Mouse (Mus musculus): Measurements from ENCODE around the gene Gpr107.

The Gpr107 gene

DNA sequence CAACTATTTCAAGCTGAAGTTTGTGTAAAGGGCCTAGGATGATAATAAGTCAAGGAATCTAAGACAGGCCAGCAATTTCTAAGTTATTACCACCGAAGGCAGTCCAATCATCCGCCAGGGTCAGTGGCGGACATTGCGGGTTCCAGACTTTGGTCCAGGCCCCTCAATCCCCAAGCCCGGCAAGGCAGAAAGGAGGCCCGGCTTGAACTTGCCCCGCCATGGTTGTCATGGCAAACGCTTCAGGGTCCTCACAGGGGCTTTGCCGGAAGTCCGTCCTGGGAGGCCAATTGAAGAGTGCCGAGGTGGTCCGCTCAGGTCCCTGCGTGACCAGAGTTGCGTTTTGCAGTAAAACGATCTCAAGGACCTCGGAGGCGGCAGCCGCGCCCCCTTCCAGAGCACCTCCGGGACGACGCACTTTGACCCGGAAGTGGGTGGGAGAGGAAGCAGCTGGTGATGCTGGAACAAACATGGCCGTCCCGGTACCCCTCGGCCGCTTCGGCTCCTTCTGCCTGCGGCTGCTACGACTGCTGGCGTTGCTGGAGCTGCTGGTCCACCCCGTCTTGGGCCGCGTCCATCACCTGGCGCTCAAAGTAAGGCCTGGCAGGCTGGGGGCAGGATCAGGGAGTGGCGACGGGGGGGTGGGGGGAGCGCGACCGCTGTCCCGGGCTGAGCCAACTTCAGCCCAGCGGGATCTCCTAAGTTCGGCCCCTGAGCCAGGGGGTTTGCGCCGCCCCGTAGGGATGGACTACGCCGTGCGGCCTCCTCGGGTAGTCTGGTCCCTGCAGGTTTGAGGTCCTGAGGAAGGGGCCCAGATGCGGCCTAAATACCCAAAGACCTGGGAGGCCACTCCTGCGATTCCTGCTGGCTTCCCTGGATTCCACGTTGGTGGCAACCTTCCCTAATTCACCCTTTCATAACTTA lies at the start of gene Gpr107:
Gene Gpr107 (plus strand): TSS at position 425 of the 921 bp plus-strand sequence.
- peak; percentile 81 for DNase-seq

DNA sequence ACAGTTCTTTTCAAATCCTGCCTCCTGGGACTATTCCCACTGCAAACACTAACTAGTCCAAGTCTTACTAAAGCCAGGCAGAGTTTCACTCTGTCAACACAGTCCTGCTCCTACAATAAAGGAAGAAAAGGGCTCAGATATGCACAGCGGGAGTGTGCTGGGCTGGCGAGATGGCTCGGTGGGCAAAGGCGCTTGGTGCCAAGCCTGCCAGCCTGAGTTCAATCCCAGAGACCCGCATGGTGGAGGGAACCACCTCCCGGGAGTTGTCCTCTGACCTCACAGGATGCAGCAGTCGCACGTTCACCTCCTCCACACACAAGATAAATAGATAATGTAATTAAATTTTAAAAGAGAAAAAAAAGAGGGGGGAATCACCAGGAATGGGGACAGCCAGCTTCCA lies 48.8 kb upstream of the Gpr107 start:
- DNase-seq: no peak

DNA sequence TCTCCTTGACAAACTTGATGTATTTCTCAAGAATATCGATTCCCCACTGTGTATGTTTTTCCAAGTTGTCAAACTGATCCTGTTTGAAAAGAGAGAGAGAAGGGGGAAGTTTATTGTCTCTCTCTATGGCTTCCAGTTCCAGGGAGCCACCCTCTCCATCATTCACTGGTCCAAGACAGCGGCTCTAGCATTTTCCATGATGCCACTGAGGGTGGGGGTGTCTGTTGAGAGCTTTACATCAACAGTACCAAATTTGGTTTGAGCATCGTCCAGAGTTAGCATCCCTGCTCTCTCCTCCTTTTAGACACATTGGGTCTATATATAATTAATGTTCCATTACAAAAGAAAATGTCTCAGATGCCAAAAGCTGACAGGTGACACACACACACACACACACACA lies 46.8 kb upstream of the Gpr107 start:
- no peak for DNase-seq

DNA sequence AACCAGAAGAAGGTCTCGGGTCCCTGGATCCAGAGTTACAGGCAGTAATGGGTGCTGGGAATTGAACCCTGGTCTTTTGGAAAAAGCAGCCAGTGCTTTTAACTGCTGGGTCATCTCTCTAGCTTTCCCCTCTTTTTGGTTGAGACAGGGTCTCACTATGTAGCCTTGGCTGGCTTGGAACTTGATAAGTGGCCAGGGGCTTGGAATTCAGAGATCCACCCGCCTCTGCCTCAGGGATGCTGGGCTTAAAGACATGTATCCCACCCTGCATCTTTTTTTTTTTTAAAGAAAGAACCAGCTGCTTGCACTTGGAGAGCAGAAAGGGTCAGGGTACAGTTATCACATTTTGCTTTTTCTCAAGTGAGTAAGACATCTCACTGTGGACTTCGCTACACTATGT lies 46.1 kb upstream of the Gpr107 start:
- DNase-seq: no peak

DNA sequence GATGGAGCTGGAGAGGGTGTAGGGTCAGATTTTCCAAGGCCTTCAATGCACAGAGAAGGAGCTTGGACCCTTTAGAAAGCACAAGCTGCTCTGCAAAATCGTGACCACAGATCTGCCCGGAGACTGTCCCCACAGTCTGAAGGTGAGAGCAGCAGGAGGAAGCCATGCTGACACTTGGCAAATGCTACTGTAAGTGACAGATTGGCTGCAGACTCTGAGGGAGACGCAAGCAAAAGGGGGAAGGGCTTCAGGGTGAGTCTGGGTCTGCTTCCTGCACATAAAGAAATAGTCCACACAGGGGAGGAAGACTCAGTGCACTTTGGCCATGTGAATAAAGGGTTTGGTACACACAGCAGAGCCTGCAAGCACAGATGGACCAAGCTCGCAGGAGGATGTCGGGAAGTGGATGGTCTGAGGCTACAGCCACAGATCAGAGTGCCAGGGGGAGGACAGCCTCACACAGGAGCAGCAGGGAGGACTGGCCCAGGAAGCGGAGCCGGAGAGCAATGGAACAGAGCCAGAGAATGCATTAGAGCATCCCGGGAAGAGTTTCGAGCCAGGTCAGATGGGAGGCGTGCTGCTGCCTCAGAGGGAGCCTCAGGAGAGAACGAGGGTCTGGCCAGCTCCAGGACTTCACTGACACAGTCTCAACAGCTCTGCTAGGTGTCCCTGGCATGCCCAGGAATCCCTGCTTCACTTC lies 45.3 kb upstream of the Gpr107 start:
- DNase-seq: no peak

DNA sequence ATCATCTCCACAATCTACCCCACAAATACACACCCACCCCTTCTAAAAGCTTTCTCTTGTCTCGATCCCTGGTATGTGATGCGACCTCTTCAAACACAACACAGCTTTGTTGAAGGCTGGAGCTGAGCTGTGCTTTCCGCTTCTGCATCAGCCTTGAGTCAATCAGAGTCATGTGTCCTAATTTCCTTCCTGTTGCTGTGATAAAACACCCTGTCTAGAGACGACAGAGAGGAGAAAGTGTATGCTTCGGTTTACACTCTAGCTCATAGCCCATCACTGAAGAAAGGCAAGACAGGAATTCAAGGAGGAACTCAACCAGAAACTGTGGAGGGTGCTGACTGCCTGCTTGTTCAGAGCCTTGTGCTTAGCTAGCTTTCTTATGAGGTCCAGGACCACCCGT lies 43.9 kb upstream of the Gpr107 start:
- DNase-seq: no peak

DNA sequence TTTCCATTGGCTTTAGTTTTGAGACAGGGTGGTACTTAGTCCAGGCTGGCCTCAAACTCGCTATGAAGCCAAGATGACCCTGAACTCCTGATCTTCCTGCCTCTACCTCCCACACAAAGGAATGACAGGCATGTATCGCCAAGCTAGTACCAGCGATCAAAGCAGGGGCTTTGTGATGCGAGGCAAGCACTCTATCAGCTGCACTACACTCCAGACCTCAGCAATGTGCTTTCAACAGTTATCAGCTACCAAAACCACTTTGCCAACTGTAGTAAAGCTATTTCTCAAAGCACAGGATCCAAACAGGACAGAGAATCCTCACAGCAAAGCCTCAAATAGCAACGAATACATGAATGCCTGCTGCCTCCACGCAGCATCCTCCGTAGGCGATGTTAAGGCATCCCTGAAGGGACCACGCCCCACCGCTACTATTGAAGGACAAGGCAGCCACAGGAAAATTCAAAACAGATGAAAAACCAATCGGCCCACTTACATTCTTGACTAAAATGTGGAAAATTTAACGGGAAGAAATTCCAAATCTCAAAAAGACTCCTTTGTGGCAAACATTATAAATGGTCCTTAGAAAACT lies 42.1 kb upstream of the Gpr107 start:
- no peak for DNase-seq

DNA sequence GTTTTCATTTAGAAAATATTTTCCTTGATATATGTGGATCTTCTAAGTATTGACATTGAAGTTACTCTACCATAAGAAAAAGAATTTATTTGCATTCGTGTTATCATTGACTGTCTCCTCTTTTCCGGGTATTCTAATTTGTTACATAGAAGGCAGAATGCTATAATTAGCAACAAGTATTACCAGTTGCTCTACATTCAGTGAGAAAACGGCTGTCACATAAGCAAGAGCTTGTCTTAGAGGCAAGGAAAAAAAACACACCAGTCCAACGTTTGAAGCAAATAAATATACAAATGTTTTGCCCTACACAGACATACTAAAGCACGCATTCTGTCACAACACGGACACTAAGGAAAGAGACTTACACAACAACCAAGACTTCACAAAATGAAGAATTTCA lies 40.4 kb upstream of the Gpr107 start:
- DNase-seq: no peak

DNA sequence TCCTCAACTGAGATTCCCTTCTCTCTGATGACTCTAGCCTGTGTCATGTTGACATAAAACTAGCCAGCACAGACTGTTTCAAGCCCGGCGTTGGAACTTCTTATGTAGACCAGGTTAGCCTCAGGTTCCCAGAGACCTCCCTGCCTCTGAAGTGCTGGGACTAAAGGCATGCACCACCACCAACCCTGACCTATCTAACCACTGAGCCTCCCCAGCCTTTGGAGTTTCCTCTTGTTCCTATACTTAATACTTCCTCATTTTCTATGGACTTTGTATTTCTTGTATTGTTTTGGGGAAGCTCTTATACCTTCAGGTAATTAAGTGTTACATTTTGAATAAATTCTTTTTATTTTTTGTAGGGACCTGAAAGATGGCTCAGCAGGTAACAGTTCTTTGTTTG lies 37.9 kb upstream of the Gpr107 start:
- DNase-seq: no peak

DNA sequence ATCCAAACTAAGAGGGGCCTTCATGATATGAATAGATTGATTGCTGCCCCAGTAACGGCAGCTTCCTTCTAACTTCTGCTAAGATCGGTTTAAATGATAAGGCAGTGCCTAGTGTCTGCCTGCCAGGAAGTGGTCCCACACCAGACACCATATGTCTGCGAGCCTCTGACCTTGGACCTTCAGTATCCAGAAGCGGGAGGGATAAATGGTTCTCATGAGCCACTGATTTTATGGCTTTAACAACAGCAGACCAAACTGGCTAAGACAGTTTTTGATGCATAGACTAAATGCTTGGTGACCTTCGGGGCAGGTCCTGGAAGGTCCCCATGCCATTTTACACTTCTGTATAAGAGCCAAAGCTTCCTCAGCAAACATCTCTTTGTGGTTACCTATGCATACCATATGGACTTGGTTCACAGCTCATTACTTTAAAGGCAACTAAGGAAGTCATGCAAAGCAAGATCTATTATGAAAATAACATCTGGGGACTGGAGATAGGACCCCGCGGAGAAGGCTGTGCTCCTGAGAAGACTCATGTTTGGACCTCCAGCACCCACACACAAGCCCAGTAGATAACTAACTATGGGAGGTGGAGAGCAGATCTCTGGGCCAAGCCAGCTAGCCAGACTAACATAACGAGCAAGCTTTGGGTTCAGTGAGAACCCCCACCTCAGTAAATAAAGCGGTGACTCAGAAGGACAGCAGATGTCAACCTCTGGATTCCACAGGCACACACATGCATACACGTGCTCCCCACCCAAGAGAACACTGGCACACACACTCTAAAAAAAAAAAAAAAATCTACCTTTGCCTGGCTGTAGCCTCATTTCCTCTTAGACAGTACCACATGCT lies 36.8 kb upstream of the Gpr107 start:
- peak; percentile 54 for DNase-seq

DNA sequence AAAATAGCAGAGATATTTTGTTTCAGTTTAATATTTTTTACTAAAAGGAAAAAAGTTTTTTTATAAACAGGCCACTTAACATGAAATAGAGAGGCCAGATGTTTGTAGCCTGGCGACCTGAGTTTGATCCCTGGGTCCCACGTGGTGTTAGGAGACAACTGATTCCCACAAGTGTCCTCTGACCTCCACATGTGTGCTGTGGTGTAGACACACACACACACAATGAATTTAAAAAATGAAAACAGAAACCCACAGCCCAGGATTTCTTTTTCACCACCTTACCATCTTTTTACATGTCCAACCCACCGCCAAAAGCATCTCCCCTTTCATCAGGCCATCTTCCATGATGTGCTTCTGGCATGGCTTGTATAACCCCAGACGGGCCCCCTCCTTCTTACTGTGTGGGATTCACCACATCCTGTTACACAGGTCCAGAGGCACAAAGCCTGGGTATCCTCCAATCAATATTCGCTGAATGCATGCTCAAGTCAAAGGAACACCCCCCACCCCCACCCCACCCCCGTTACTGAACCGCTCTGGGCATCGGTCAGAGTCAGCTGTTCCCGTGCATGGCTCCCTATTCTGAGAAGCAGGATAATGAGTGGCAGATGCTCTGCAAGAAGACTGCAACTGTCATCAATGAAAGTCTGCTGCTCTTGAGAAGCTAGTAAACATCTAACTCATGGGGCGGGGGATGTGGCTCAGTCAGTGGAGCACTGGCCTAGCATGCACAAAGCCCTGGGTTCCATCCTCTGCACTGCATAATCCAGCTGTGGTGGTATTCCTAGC lies 36.0 kb upstream of the Gpr107 start:
- DNase-seq: peak; percentile 80

DNA sequence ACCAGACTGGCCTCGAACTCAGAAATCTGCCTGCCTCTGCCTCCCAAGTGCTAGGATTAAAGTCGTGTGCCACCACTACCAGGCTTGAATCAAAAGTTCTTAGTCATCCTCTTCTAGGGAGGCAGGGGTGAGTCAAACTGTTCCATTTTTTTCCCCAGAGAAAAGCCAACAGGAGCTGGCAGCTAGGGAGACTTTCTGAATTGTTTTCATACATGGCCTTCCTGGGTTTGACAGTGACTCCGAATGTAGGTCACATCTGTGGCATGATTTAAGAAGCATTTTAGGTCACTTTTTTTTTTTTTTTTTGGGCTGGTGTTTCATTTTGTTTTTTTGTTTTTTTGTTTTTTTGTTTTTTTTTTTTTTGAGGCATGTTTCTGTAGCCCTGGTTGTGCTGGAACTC lies 33.9 kb upstream of the Gpr107 start:
- DNase-seq: peak; percentile 38

DNA sequence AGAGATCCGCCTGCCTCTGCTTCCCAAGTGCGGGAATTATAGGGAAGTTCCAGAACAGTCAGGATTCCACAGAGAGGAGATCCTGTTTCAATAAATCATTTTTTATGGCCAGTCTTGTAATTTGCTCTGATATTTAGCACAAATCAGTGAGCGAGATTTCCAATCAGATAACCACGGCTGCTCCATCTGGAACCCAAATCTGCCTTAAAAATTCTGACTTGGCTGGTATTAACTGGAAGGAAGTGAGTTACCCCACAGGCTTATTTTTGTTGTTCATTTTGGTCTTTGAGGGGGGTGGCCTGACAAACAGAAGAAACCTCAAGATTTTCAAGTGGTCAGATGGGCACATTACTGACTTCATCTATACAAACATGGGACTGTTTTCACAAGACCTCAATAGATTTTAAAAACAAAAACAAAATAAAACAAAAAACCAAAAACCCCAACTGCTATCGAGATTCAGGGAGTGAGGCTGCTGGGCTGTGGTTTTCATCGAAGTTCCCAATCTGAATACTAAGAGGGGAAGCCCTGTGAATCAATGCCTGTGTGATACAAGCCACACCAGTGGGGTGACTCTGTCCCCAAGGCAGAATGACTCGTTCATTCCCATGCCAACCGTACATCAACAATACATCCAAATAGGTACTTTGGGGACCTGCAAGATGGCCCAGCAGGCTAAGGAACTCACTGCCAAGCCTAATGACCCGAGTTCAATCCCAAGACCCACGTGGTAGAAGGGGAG lies 33.3 kb upstream of the Gpr107 start:
- no peak for DNase-seq

DNA sequence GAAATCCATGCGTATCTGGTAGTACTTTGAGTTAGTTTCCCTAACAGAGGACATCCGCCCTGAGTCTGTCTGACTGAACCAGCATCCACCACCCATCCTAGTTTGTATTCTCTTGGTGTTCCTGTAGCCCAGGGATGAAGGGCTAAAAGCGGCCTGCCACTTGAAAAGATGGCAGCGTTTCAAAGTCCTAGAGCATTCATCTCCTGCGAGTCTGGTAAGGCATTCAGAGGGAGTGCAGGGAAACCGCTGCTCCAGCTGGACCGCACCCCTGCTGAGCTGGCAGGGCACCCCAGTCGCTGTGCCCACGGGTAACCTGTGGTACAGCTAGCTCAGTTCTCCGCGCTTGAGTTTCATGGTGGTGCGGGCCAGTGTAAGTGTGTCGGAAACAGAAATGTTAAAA lies 32.3 kb upstream of the Gpr107 start:
- no peak for DNase-seq

DNA sequence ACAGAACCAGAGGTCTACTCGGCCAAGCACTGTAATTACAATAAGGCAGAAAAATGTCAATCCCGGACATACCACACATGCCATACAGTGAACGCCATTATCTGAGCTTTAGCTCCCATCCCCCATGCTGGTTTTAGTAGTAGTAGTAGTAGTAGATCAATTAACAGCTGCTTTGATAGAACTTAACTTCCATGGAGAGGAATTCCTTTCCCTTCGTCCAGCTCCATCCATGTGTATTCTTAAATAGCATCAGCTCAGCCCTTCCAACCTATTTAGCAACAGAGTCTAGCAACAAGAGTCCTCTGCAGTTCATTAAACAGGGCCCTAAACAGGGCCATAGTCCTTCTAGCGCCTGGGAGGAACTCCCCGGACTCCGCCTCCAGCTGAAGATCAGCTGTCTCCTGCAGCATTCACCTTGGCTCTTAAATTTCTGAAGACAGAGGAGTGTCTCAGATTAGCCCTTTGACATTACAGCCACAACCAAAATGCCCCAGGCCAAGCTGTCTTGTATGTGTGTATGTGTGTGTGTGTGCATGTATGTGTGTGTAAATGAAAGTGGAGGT lies 30.9 kb upstream of the Gpr107 start:
- DNase-seq: no peak

DNA sequence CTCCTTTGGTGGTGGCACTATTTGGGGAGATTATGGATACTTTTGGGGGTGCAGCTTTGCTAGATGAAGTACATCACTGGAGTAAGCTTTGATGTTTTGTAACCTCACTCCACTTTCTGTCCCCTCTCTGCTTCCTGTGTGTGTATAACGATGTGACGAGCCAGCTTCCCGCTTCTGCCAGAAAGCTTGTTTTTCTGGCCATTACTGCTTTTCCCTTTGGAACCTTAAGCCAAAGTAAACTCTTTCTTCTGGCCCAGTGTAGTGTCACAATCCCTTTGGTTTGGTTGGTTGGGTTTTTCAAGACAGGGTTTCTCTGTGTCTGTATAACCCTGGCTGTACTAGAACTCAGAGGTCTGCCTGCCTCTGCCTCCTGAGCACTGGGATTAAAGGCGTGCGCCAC lies 29.3 kb upstream of the Gpr107 start:
- no peak for DNase-seq

DNA sequence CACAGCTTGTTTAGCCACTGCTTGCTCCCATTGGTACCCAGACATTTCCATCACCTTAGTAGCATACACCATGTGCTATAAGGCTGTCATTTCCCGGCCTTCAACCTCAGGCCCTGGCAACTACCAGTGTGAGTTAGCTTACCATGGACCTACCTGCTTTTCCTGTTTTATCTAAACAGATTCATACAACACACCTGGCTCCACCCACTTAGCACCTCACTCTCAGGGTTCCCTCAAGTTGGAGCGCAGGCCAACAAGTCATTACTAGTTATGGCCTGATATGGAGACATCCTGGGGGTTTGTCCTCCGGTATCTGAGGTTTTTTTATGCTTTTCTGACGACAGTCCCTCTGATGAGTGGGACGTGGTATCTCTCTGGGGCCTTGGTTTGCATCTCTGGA lies 28.6 kb upstream of the Gpr107 start:
- no peak for DNase-seq

DNA sequence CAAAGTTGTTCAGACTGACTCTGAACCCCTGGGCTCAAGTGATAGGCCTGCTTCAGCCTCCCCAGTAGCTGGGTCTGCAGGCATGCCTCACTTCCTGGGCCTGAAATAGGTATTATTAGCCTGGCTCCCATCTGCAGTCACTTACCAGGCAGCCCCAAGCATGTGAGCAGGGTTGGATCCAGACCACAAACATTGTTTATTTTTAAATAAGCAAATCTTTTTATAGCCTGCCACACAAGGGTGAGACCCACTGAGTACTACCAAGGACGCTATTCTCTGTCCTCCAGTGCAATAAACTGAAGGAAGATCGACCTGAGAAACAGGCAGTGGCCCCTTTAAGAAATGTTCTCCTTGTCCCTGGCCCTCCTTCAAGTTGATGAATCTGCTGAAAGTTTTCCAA lies 27.4 kb upstream of the Gpr107 start:
- no peak for DNase-seq

DNA sequence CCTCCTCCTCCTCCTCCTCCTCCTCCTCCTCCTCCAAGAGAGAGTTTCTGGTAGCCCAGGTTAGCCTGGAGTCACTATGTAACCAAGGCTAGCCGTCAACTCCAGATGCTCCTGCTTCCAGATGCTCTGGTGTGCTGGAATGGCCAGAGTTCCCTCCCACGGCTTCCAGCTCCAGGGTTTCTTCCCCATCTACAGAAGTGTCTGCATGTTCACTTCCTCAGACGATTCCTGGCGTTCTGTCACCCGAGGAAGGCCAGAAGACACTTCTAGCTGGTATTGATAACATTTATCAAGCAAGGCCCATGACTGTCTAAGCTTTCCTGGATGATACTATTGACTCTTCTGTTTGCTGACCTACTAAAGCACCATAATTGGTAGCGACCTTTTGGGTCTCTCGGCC lies 27.0 kb upstream of the Gpr107 start:
- DNase-seq: no peak

DNA sequence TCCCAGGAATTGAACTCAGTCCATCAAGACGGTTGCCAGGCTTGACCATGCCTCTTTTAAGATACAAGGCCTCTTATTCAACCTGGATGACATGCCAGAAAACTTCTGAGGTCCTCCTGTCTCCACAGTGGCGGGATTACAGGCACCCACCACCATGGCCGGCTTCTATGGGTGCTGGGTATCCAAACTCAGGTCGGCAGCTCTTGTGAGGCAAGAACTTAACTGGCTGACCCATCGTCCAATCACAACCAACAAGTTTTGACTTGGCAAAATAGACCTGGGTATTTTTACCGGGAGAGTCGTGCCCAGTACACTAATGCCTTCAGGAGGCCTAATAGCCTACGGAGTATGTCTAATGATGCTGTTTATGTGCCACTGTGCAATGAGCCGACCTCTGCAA lies 26.1 kb upstream of the Gpr107 start:
- DNase-seq: no peak

DNA sequence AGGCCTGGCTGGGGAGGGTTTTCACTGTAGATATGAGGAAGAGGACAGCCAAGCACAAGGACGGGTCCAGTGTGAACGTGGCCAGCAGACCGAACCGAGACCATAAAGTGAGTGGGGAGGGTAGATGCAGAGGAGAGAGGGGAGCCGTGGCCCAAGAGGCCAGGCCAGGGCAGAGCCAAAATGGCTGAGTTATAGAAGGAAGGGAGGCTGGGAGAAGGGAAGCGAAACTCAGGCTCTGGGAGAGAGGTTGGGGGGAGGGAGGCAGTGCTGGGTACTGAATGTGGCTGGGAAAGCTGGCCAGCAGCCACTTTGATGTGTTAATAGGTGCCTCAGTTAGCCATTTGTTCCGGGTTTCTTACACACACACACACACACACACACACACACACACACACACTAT lies 24.9 kb upstream of the Gpr107 start:
- DNase-seq: no peak

Data from thymus, postnatal 25 days (tissue).